Mouse (Mus musculus) forebrain, embryonic 12.5 days (tissue): ENCODE results near the gene Unc119. TPM values are rescaled to one million over a fixed set of nuclear protein-coding genes. Genes with fewer than 3 reads are reported as not detected.

Experiments
- ATAC-seq: fragments of 200-750 bp; cut with Nextera tagmentation; 2 replicates; pipeline ENCODE4 v1.8.0; 2017; ENCODE audit warnings: moderate TSS enrichment; ENCODE audit not compliant: low FRiP score
- H3K27ac ChIP-seq: fragments of 300-500 bp; sonication (generic); 2 replicates; pipeline ENCODE4 v1.5.1; 2016; ENCODE audit warnings: mild to moderate bottlenecking
- H3K27me3 ChIP-seq: fragments of 300-500 bp; sonication (generic); 2 replicates; pipeline ENCODE4 v1.6.1; 2016; ENCODE audit warnings: mild to moderate bottlenecking
- H3K36me3 ChIP-seq: fragments of 300-500 bp; sonication (generic); replicated peaks from 2 replicates; pipeline ENCODE4 v1.6.1; 2016; ENCODE audit warnings: mild to moderate bottlenecking
- H3K4me1 ChIP-seq: fragments of 300-500 bp; sonication (generic); 2 replicates; pipeline ENCODE4 v1.6.1; 2016
- H3K4me2 ChIP-seq: fragments of 300-500 bp; sonication (generic); 2 replicates; pipeline ENCODE4 v1.6.1; 2016; ENCODE audit warnings: mild to moderate bottlenecking, moderate library complexity
- H3K4me3 ChIP-seq: fragments of 300-500 bp; sonication (generic); replicated peaks from 2 replicates; pipeline ENCODE4 v1.5.1; 2016; ENCODE audit warnings: mild to moderate bottlenecking
- H3K9ac ChIP-seq: fragments of 300-500 bp; sonication (generic); 2 replicates; pipeline ENCODE4 v1.6.1; 2016; ENCODE audit warnings: mild to moderate bottlenecking
- H3K9me3 ChIP-seq: fragments of 300-500 bp; sonication (generic); 2 replicates; pipeline ENCODE4 v1.6.1; 2016
- WGBS: fragments of 180-500 bp; shearing (Covaris S2); methylation state at CpG from one replicate; pipeline ENCODE4 v1.1.7; 2016; 5-methylcytosine and 5-hydroxymethylcytosine counted together
- polyA plus RNA-seq: library from polyadenylated mRNA; unstranded; fragments of >200 nt; fragmentation: Nextera tagmentation; extraction: Ambion mirVana; gene quantifications from 2 replicates; pipeline ENCODE4 v1.2.1, GENCODE M21; 2016

Unc119 gene
- polyA plus RNA-seq, 1 experiment from 2014 or later, result 75.6 TPM

DNA sequence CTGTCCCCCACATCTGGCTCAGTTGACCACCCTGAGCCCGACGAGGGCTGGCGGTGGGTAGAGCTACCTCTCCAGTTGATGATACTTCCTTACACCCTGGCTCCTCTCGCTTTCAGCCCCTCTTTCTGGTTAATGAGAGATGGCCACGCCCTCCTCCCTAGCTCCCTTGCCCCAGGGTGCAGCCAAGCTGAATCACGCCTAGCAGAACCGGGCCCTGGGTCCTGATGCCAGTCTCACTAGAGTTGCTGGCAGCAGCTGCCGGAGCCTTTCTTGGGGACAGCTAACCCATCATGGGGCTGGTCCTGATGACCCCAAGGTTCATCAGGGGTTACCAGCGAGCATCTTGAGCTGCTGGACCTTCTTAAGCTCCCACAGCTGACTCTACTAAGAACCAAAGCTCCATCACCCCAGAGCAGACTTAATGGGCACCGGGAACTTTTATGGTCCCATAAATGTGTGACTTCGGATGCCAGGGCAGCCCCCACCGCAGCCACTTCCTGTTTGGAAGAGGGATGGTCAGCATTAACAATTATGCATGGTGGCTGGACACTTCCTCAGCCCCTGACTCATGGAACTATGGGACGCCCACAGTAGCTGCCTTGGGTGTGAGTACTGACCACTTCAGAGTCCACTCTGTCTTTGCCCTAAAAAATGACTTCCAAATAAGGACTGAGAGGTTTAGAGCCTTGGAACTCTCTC, 20.2 kb downstream of the Unc119 start:
- Histone ChIP-seq H3K4me1 (peaks cover 6% of the 10 kb centered on the region; the same call in 1 of the 2 replicates), H3K36me3 (no peaks in the 10 kb centered on the region), H3K27ac (no peak overlapping the region), H3K4me2 (no peak overlapping the region), H3K4me3 (no peak overlapping the region), H3K9me3 (no peaks in the 10 kb centered on the region), H3K9ac (no peak overlapping the region), H3K27me3 (0 out of 2 replicates have a peak, but pooled peaks cover 3% of the 10 kb centered on the region)
- no peak for ATAC-seq
- WGBS, result 83% methylated on average over 13 of the region's 13 CpGs

DNA sequence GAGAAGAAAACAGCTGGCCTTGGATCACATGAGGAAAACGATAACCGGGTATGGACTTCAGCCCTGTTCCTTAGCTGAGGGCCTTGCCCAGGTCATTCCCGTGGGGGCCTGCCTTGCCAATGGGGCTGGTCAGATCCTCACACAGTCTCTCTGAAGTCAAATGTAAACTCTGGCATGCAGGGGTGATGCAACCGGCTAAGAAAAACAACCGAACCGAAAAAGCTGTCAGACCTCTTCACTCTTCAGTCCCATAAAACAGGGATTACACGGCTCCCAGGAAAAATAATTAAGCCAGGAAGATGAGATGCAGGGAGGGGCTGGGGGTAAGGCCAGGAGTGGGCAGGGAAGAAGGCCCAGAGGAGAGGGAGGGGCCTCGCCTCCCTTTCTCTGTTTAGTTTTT, 20.8 kb downstream of the Unc119 start:
- no peak overlapping the region for H3K4me3 ChIP-seq
- ATAC-seq, result no peak
- no peak overlapping the region for H3K9ac ChIP-seq
- no peaks in the 10 kb centered on the region for H3K9me3 ChIP-seq
- WGBS, result 62% methylated on average over 8 of the region's 8 CpGs
- no peak overlapping the region for H3K27ac ChIP-seq
- H3K4me2 ChIP-seq, result no peak overlapping the region
- no peaks in the 10 kb centered on the region for H3K27me3 ChIP-seq
- H3K36me3 ChIP-seq, result no peaks in the 10 kb centered on the region
- H3K4me1 ChIP-seq, result peaks cover 6% of the 10 kb centered on the region; the same call in 1 of the 2 replicates

DNA sequence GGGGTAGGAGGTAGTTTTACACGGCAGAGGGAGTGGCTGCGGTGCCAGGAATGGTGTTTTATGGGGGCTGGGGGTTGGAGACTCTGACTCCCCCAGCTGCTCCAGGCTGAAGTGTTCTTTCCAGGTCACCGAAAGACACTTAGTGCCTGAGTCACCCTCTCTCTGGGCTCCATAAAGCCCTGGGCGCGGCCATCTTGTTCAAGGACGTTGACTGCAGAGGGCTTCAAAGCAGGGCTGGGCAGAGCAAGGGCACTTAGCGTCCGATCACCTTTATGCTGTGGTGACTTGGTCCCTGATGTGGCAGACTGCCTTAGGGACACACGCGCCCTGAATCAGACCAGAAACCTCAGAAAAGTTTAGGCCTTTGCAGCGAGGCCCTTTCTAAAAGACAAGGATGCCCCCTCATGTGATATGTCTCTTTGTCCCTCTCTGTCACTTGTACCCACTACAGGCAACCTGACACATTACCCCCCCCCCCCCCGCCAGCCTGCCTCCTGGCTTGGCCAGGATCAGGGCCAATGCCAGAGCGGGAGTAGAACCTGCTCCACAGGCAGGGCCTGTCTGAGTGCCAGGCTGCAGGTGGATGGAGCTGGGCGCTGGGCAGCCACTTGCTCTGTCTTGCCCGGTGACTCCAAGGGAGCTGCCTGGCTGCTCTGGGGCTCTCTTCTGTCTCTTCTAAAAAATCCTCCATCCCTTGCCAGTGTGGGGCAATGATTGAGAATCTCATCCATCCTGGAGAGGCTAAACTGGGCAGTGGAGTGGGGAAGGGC, 24.4 kb downstream of the Unc119 start:
- no peak for ATAC-seq
- Histone ChIP-seq H3K27ac (no peak overlapping the region), H3K27me3 (no peaks in the 10 kb centered on the region), H3K4me2 (no peak overlapping the region), H3K9ac (no peak overlapping the region), H3K9me3 (no peaks in the 10 kb centered on the region), H3K4me1 (0 out of 2 replicates have a peak, but pooled peaks cover 5% of the 10 kb centered on the region), H3K4me3 (no peak overlapping the region), H3K36me3 (no peaks in the 10 kb centered on the region)
- WGBS, result 88% methylated on average over 15 of the region's 15 CpGs

DNA sequence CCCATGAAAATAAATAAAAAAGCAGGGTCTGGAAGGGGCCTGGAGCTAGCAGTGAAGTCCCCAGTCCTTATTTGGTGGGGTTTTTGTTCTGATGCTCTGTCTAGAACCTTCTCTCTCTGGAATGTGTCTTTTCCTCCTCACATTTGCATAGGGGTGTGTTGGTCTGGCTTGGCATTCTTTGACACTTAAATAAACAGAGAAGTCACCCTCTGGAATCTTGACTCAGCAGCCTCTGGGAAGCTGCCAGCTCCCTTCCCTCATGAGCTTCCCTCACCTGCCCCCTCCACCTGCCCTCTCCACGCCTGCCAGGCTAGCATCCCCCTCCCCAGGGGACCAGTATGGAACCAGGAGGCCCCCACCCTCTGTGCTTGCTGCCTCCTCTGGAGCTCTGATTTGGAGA, 27.1 kb downstream of the Unc119 start:
- H3K9ac ChIP-seq, result no peak overlapping the region
- no peak overlapping the region for H3K4me2 ChIP-seq
- H3K27me3 ChIP-seq, result no peaks in the 10 kb centered on the region
- 0 out of 2 replicates have a peak, but pooled peaks cover 4% of the 10 kb centered on the region for H3K4me1 ChIP-seq
- no peak overlapping the region for H3K27ac ChIP-seq
- H3K9me3 ChIP-seq, result no peaks in the 10 kb centered on the region
- 46% methylated on average over 1 of the region's 1 CpGs for WGBS
- H3K4me3 ChIP-seq, result no peak overlapping the region
- no peaks in the 10 kb centered on the region for H3K36me3 ChIP-seq
- no peak for ATAC-seq

DNA sequence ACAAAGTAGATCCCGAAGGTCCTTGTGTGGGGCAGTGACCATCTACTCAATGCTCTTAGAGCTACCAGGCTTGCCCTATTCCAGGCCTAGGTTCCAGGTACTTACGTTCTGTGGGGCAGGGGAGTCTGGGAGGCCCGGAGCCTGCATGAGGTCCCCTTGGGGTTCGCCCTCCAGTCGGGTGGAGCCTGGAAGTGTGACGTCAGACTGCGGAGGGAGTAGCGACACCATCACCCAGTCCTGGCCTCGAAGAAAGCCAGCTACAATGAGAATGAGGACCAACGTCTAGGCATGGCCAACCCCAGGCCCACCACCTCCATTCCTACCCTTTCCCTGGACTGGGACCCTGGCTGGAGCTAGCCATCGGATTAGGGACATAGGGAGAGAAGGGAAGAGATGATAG, 28.4 kb downstream of the Unc119 start:
- no peaks in the 10 kb centered on the region for H3K9me3 ChIP-seq
- 0 out of 2 replicates have a peak, but pooled peaks cover 4% of the 10 kb centered on the region for H3K4me1 ChIP-seq
- H3K27ac ChIP-seq, result no peak overlapping the region
- no peak overlapping the region for H3K4me2 ChIP-seq
- no peak for ATAC-seq
- H3K9ac ChIP-seq, result no peak overlapping the region
- WGBS, result 94% methylated on average over 11 of the region's 11 CpGs
- no peaks in the 10 kb centered on the region for H3K36me3 ChIP-seq
- H3K4me3 ChIP-seq, result no peak overlapping the region
- no peaks in the 10 kb centered on the region for H3K27me3 ChIP-seq

DNA sequence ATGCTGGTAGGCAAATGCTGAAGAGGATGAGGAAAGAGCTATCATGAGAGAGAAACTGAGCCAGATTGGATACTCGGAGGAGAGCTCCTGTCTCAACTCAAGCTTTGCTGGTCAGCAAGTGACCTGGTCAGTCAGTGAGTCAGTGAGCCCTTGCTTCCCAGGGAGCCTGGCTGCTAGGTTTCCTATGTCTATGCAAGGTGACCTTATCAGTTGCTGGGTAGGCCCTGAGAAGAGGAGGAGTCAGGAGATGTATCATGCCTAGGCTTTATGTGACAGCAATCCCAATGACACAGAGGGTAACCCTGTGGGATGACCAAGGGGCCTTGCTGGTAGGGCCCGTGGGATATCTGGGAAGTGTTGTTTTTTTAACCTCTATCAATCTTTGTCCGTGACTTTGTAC, 28.9 kb downstream of the Unc119 start:
- WGBS, result 89% methylated on average over 3 of the region's 3 CpGs
- Histone ChIP-seq H3K9me3 (no peaks in the 10 kb centered on the region), H3K27me3 (no peaks in the 10 kb centered on the region), H3K4me2 (no peak overlapping the region), H3K4me1 (0 out of 2 replicates have a peak, but pooled peaks cover 4% of the 10 kb centered on the region), H3K36me3 (no peaks in the 10 kb centered on the region), H3K27ac (no peak overlapping the region), H3K9ac (no peak overlapping the region), H3K4me3 (no peak overlapping the region)
- ATAC-seq, result no peak

DNA sequence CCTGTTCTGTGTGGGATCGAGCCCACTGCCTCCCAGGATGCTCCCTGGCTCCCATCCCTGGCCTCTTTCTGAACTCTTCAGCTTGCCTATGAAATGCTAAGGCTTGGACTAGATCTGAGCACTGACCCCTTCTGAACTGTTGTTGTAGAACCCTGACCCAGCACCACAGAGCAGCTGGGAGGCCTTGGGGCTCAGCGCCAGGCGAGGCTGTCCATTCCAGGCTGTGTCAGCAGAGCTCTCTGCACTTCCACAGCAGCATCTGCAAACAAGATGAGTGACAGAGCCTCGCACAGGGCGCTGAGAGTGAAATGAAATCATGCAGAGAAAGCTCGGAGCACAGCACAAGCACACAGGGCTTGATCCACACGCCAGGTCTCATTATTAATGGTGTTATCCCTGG, 29.3 kb downstream of the Unc119 start:
- H3K27me3 ChIP-seq, result no peaks in the 10 kb centered on the region
- H3K4me1 ChIP-seq, result 0 out of 2 replicates have a peak, but pooled peaks cover 4% of the 10 kb centered on the region
- ATAC-seq, result no peak
- WGBS, result 66% methylated on average over 7 of the region's 7 CpGs
- no peak overlapping the region for H3K9ac ChIP-seq
- H3K36me3 ChIP-seq, result no peaks in the 10 kb centered on the region
- H3K9me3 ChIP-seq, result no peaks in the 10 kb centered on the region
- no peak overlapping the region for H3K4me2 ChIP-seq
- H3K4me3 ChIP-seq, result no peak overlapping the region
- no peak overlapping the region for H3K27ac ChIP-seq

DNA sequence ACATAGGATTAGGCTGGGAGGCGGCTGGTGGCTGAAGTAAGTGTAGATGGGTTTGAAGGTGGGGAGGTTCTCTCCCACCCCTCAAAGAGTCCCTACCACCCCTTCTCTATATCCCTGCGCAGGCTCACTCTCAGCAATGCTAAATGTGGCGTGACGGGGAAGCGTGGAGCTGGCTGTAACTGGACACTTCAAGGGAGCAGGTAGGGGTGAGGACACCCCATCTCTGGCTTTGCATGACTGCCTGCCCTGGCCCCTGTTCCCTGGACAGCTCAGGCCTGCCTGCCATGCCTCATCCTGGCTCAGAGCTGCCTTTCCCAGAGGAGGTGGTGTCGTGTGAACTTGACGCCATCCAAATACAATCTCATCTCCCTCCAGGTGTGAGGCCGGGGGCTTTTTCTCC, 30.9 kb downstream of the Unc119 start:
- no peaks in the 10 kb centered on the region for H3K36me3 ChIP-seq
- no peaks in the 10 kb centered on the region for H3K27me3 ChIP-seq
- ATAC-seq, result no peak
- no peak overlapping the region for H3K4me3 ChIP-seq
- H3K4me1 ChIP-seq, result 0 out of 2 replicates have a peak, but pooled peaks cover 4% of the 10 kb centered on the region
- no peak overlapping the region for H3K9ac ChIP-seq
- H3K4me2 ChIP-seq, result no peak overlapping the region
- no peak overlapping the region for H3K27ac ChIP-seq
- no peaks in the 10 kb centered on the region for H3K9me3 ChIP-seq
- WGBS, result 84% methylated on average over 8 of the region's 8 CpGs

DNA sequence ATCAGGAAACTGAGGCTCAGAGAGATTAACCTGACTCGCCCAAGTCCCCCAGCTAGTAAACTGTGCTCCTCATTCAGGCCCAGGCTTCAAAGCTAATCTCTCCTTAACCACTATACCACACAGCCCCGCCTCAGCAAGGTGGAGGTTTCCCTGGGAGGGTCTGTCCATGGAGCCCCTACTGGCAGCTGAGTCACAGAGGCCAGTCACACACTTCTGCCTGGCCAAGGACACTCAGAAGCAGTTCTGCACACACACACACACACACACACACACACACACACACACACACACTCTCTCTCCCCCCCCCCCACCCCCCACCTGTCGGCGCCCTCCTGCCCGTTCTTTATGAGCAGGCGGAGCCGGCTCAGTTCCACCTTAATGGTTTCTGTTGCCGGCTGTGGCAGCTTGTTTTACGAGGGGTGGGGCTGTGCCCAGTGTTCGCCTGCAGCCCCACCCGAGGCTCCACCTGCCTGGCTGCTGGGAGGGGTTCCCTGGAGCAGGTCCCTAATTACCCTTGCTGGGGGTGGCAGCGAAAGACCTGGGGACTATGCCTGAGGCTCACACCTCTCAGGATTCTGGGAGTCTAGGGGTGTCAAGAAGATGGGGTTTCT, 34.4 kb downstream of the Unc119 start:
- H3K4me2 ChIP-seq, result no peak overlapping the region
- no peak overlapping the region for H3K4me3 ChIP-seq
- 44% methylated on average over 12 of the region's 12 CpGs for WGBS
- no peaks in the 10 kb centered on the region for H3K36me3 ChIP-seq
- H3K27ac ChIP-seq, result no peak overlapping the region
- no peak for ATAC-seq
- peaks cover 2% of the 10 kb centered on the region; the same call in 1 of the 2 replicates for H3K27me3 ChIP-seq
- H3K4me1 ChIP-seq, result 0 out of 2 replicates have a peak, but pooled peaks cover 1% of the 10 kb centered on the region
- H3K9ac ChIP-seq, result no peak overlapping the region
- no peaks in the 10 kb centered on the region for H3K9me3 ChIP-seq

DNA sequence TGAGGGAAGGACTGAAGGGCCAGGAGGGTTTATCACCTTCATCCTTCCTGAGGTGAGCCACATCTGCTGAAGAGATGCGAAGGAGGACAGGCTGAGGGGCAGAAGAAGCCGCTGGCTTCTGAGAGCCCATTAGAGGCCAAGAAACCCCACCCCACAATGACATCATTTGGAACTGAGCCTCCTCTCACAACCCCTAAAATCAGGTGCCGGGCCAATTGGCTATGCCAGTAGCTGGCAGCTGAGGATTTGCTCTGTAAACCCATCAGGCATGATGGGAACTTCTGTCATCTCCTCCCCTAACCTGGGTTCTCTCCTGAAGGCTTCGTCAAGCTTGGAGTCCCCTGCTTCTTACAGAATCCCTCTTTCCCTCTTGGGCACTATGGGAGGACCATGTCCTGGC, 37.1 kb downstream of the Unc119 start:
- no peaks in the 10 kb centered on the region for H3K9me3 ChIP-seq
- no peaks in the 10 kb centered on the region for H3K36me3 ChIP-seq
- ATAC-seq, result no peak
- no peak overlapping the region for H3K4me2 ChIP-seq
- no peak overlapping the region for H3K4me3 ChIP-seq
- no peak overlapping the region for H3K27ac ChIP-seq
- peaks cover 2% of the 10 kb centered on the region; the same call in 1 of the 2 replicates for H3K27me3 ChIP-seq
- no peaks in the 10 kb centered on the region for H3K4me1 ChIP-seq
- H3K9ac ChIP-seq, result no peak overlapping the region
- 76% methylated on average over 4 of the region's 4 CpGs for WGBS

DNA sequence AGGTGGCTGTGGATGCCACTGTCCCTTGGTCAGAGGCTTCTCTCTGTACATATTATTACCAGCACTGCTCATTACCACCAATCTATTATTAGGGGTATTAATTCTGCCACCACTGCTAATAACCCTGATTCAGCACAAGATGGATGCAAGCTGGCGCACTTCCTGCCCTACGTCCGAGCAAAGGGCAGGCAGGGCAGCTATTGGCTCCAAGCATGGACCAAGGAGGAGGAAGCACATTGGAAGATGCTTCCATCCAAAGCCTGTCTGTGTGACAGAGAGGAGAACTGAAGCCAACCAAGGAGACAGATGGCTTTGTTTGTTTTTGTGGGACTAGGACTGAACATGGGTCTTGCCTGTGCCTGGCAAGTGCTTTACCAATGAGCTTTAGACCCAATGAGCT, 37.7 kb downstream of the Unc119 start:
- no peak for ATAC-seq
- H3K9ac ChIP-seq, result no peak overlapping the region
- no peaks in the 10 kb centered on the region for H3K36me3 ChIP-seq
- no peak overlapping the region for H3K4me2 ChIP-seq
- H3K9me3 ChIP-seq, result no peaks in the 10 kb centered on the region
- 88% methylated on average over 3 of the region's 3 CpGs for WGBS
- H3K27me3 ChIP-seq, result peaks cover 2% of the 10 kb centered on the region; the same call in 1 of the 2 replicates
- no peak overlapping the region for H3K4me3 ChIP-seq
- no peak overlapping the region for H3K27ac ChIP-seq
- no peaks in the 10 kb centered on the region for H3K4me1 ChIP-seq

DNA sequence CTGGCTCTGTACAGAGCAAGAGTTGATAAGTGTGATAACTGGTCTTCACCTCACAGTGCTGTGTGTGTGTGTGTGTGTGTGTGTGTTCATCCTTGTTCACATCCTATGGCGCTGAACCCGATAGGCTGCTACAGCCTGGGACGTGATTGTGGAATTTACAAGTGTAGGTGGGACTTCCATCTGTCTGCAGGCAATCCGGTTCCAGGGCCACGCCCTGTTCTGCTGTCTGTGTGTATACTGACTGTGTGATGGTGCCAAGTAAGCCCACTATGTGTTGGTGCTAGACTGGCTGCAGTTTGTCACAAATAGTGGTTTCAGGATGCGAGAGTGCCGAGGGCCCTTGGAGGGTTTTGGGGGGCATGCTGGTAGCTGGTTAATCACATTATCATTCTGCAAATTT, 39.0 kb downstream of the Unc119 start:
- 83% methylated on average over 7 of the region's 7 CpGs for WGBS

More for the DNA sequence above, 39.0 kb downstream of the Unc119 start:
- Histone ChIP-seq H3K27ac (no peak overlapping the region), H3K9me3 (no peaks in the 10 kb centered on the region), H3K9ac (no peak overlapping the region), H3K4me2 (no peak overlapping the region), H3K4me3 (no peak overlapping the region), H3K4me1 (no peaks in the 10 kb centered on the region), H3K36me3 (no peaks in the 10 kb centered on the region), H3K27me3 (peaks cover 2% of the 10 kb centered on the region; the same call in 1 of the 2 replicates)
- no peak for ATAC-seq
